Mouse (Mus musculus) liver, embryonic 11.5 days (tissue): ENCODE data around the gene Olfr1344. TPM values are rescaled to one million over a fixed set of nuclear protein-coding genes. Genes with fewer than 3 reads are reported as not detected.
A peak's percentile ranks its signal among the peaks of the same experiment; 100 is the strongest.

Source experiments
- ATAC-seq: fragments of 200-750 bp; cut with Nextera tagmentation; replicated peaks from 2 replicates; pipeline ENCODE4 v1.8.0; 2017; ENCODE audit warnings: moderate number of reproducible peaks, mild to moderate bottlenecking, moderate TSS enrichment, moderate library complexity; ENCODE audit not compliant: low FRiP score
- DNase-seq: peaks from one replicate; pipeline ENCODE4 v3.0.0-alpha.2; 2017; ENCODE audit warnings: low spot score
- H3K27ac ChIP-seq: fragments of 300-500 bp; sonication (generic); 2 replicates; pipeline ENCODE4 v1.5.1; 2014; ENCODE audit warnings: mild to moderate bottlenecking, low read depth, low read length, control low read depth
- H3K27me3 ChIP-seq: fragments of 300-500 bp; sonication (generic); replicated peaks from 2 replicates; pipeline ENCODE4 v1.6.1; 2014; ENCODE audit warnings: low read length, mixed read lengths; ENCODE audit not compliant: control insufficient read depth, insufficient read depth
- H3K36me3 ChIP-seq: fragments of 300-500 bp; sonication (generic); 2 replicates; pipeline ENCODE4 v1.6.1; 2014; ENCODE audit warnings: mild to moderate bottlenecking, low read length, moderate library complexity, mixed read lengths; ENCODE audit not compliant: control insufficient read depth, insufficient read depth
- H3K4me1 ChIP-seq: fragments of 300-500 bp; sonication (generic); replicated peaks from 2 replicates; pipeline ENCODE4 v1.6.1; 2014; ENCODE audit warnings: low read length, mixed read lengths; ENCODE audit not compliant: control insufficient read depth, insufficient read depth
- H3K4me2 ChIP-seq: fragments of 300-500 bp; sonication (generic); 2 replicates; pipeline ENCODE4 v1.6.1; 2014; ENCODE audit warnings: mild to moderate bottlenecking, control low read depth, moderate library complexity
- H3K4me3 ChIP-seq: fragments of 300-500 bp; sonication (generic); 2 replicates; pipeline ENCODE4 v1.5.1; 2014; ENCODE audit warnings: low read depth, low read length, control low read depth
- H3K9ac ChIP-seq: fragments of 300-500 bp; sonication (generic); 2 replicates; pipeline ENCODE4 v1.6.1; 2014; ENCODE audit warnings: low read depth, low read length, control low read depth
- H3K9me3 ChIP-seq: fragments of 300-500 bp; sonication (generic); 2 replicates; pipeline ENCODE4 v1.6.1; 2016; ENCODE audit warnings: low read length, inconsistent platforms, mixed read lengths; ENCODE audit not compliant: control insufficient read depth
- WGBS: fragments of 180-500 bp; shearing (Covaris S2); extraction: QIAGEN DNeasy Blood & Tissue Kit; methylation state at CpG from one replicate; pipeline ENCODE4 v1.1.7; 2014; 5-methylcytosine and 5-hydroxymethylcytosine counted together
- polyA plus RNA-seq: library from polyadenylated mRNA; unstranded; fragments of >200 nt; fragmentation: Nextera tagmentation; extraction: Ambion mirVana; gene quantifications from 2 replicates; pipeline ENCODE4 v1.2.1, GENCODE M21; 2014

The Olfr1344 gene
- 0.08 TPM in 1 of 2 replicates, not detected in the other for polyA plus RNA-seq

- H3K4me3 ChIP-seq = no peak within 1 kb of the TSS
- H3K27ac ChIP-seq = no peak within 1 kb of the TSS
- no peaks in the 10 kb centered on the region for H3K27me3 ChIP-seq
- H3K4me1 ChIP-seq = no peaks in the 10 kb centered on the region
- DNase-seq (no peak), ATAC-seq (no peak)
- H3K9ac ChIP-seq = no peak within 1 kb of the TSS
- WGBS = 69% methylated on average over 3 of the region's 3 CpGs
- H3K4me2 ChIP-seq = no peak within 1 kb of the TSS
- no peaks in the 10 kb centered on the region for H3K36me3 ChIP-seq
- H3K9me3 ChIP-seq = no peaks in the 10 kb centered on the region
Observed at GRCm38 (mm10) chr7:6438388-6438787, at the start of gene Olfr1344. Gene Olfr1344 (plus strand): TSS chr7:6438688.

- Histone ChIP-seq H3K9me3 (no peaks in the 10 kb centered on the region), H3K36me3 (no peaks in the 10 kb centered on the region), H3K4me1 (0 out of 2 replicates have a peak, but pooled peaks cover under 1% of the 10 kb centered on the region), H3K27me3 (no peaks in the 10 kb centered on the region), H3K4me2 (no peak overlapping the region), H3K9ac (no peak overlapping the region), H3K27ac (no peak overlapping the region), H3K4me3 (no peak overlapping the region)
- ATAC-seq (no peak), DNase-seq (no peak)
- WGBS = 79% methylated on average over 5 of the region's 5 CpGs
Observed at GRCm38 (mm10) chr7:6388971-6389370, 49.5 kb upstream of the Olfr1344 start.

DNA sequence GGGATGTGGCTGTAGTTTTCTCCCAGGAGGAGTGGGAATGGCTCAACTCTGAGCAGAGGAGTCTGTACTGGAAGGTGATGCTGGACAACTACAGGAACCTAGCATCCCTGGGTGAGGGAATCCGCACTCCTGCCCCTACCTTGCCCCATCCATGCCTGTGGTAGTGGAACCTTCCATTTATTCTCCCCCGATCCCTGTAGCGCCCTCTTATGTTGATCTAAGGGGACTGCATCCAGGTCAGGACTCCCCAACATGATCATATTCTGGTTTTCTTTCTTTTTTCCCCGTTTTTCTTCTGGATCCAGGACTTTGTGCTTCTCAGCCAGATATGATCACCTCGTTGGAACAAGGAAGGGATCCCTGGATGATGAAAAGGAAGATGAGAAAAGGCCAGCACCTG is 49.0 kb upstream of the Olfr1344 start:
- no peak overlapping the region for H3K4me3 ChIP-seq
- no peak for ATAC-seq
- no peaks in the 10 kb centered on the region for H3K36me3 ChIP-seq
- H3K4me1 ChIP-seq = no peaks in the 10 kb centered on the region
- H3K27me3 ChIP-seq = no peaks in the 10 kb centered on the region
- no peak overlapping the region for H3K4me2 ChIP-seq
- no peak overlapping the region for H3K27ac ChIP-seq
- DNase-seq = no peak
- WGBS = 59% methylated on average over 5 of the region's 5 CpGs
- no peaks in the 10 kb centered on the region for H3K9me3 ChIP-seq
- no peak overlapping the region for H3K9ac ChIP-seq

GRCm38 (mm10) chr7:6397996-6398975 is 40.2 kb upstream of the Olfr1344 start, which contains the start of gene Smim17:
Gene Smim17 (plus strand): TSS chr7:6398715.
- Histone ChIP-seq H3K9ac (peak within 1 kb of the TSS; percentile 42; the same call in 1 of the 2 replicates), H3K27me3 (no peaks in the 10 kb centered on the region), H3K9me3 (no peaks in the 10 kb centered on the region), H3K4me3 (peak within 1 kb of the TSS; percentile 51), H3K36me3 (no peaks in the 10 kb centered on the region), H3K27ac (no peak within 1 kb of the TSS), H3K4me2 (peak within 1 kb of the TSS; percentile 72), H3K4me1 (no peaks in the 10 kb centered on the region)
- 26% methylated on average over 25 of the region's 25 CpGs for WGBS
- DNase-seq (peak; percentile 56), ATAC-seq (peak; percentile 83)

DNA sequence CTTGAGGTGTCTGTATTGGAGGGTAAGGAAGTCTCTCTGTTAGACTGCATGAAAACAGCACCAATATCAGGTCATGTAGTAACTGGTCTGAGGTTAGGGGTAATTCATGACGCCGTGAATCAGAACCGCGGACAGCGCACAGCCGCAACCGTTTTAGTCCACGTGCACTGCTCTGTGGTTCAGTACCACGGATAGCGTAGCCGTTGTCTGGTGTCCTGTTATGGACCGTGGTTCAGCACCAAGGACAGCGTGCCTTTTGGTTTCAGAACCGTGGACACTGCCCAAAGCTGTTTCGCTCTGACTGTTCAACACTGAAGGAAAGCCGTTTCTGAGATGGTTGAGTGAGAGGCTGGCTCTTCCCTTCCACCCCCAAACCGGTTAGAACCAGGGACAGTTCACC is 28.4 kb upstream of the Olfr1344 start, which contains the start of gene Gm20715:
Gene Gm20715 (plus strand): TSS at position 235 of the 400 bp plus-strand sequence.
- Histone ChIP-seq H3K4me2 (no peak within 1 kb of the TSS), H3K27me3 (no peaks in the 10 kb centered on the region), H3K9ac (no peak within 1 kb of the TSS), H3K9me3 (no peaks in the 10 kb centered on the region), H3K27ac (no peak within 1 kb of the TSS), H3K4me1 (no peaks in the 10 kb centered on the region), H3K4me3 (no peak within 1 kb of the TSS), H3K36me3 (no peaks in the 10 kb centered on the region)
- peak; percentile 88 for ATAC-seq
- peak; percentile 82 for DNase-seq
- 2% methylated on average over 17 of the region's 17 CpGs for WGBS

DNA sequence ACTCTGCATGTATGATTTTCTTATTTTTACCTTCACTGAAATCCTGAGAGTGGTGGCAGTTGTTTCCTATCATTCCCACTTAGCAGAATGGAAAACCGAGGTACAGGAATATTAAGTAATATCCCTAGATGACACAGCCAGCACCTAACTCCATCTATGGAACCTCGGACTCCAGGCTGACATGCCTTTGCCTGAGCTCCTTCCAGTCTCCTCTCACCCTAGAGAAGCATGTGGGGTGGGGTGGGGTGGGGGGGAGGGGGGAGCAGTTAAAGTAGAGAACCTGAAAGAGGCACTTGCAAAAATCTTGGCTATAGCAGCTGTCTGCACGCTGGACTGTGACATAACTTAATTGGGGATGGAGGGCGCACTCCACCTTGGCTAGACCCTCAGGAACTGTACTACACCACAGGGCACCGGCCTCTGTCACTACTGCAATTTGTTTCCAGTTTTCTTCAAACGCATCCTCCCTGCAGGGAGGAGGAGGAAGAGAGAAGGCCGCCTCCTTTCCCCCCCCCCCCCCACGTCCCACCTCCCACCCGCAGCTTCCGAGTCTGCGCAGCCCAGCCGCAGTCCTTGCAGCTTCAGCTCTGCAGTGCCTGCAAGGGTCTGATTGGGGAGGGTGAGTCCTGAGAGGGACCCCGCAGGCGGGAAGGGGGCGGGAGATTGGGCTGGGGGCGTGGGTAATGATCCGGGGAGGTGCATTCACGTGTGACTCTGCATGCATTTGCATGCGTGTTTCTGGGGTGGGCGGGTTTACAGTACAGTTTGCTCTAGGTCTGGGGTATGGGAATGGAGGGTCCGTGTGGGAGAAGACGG is 23.7 kb upstream of the Olfr1344 start:
- no peak for ATAC-seq
- Histone ChIP-seq H3K4me3 (no peak overlapping the region), H3K9me3 (no peaks in the 10 kb centered on the region), H3K9ac (no peak overlapping the region), H3K27me3 (no peaks in the 10 kb centered on the region), H3K36me3 (no peaks in the 10 kb centered on the region), H3K27ac (no peak overlapping the region), H3K4me2 (no peak overlapping the region), H3K4me1 (no peaks in the 10 kb centered on the region)
- DNase-seq = no peak
- WGBS = 9% methylated on average over 20 of the region's 22 CpGs

DNA sequence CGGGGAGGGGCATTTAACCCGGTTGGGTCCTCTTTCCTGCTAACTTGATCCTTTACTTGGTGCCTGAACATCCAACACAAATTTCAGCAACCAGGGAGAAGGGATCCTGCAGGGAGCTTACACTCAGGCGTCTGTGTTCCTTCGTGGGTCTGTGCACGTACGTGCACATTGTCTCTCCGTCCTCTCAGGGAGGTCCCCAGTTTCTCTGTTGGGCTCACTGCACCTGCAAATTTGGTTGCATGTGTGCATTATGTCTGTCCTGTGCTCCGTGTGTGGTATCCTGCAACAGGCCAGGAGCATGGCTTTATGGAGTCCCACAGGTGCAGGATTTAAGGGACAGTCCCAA is 23.1 kb upstream of the Olfr1344 start:
- no peak overlapping the region for H3K4me2 ChIP-seq
- whole genome bisulfite sequencing = 17% methylated on average over 8 of the region's 8 CpGs
- no peak overlapping the region for H3K9ac ChIP-seq
- ATAC-seq (no peak), DNase-seq (no peak)
- no peaks in the 10 kb centered on the region for H3K36me3 ChIP-seq
- no peaks in the 10 kb centered on the region for H3K27me3 ChIP-seq
- no peaks in the 10 kb centered on the region for H3K4me1 ChIP-seq
- no peak overlapping the region for H3K27ac ChIP-seq
- no peak overlapping the region for H3K4me3 ChIP-seq
- H3K9me3 ChIP-seq = no peaks in the 10 kb centered on the region

GRCm38 (mm10) chr7:6419894-6420293 is 18.6 kb upstream of the Olfr1344 start:
- Histone ChIP-seq H3K27me3 (no peaks in the 10 kb centered on the region), H3K27ac (no peak overlapping the region), H3K9me3 (no peaks in the 10 kb centered on the region), H3K9ac (no peak overlapping the region), H3K36me3 (no peaks in the 10 kb centered on the region), H3K4me2 (no peak overlapping the region), H3K4me3 (no peak overlapping the region), H3K4me1 (no peaks in the 10 kb centered on the region)
- 71% methylated on average over 6 of the region's 6 CpGs for WGBS
- no peak for DNase-seq
- no peak for ATAC-seq
